Mouse (Mus musculus): ENCODE measurements at regions not wholly inside any gene's neighbourhood (a gene's known extent, or its start where the extent isn't known, plus 50 kb on each side); places are given as distances from the start of the nearest gene placed in this dataset.

DNA sequence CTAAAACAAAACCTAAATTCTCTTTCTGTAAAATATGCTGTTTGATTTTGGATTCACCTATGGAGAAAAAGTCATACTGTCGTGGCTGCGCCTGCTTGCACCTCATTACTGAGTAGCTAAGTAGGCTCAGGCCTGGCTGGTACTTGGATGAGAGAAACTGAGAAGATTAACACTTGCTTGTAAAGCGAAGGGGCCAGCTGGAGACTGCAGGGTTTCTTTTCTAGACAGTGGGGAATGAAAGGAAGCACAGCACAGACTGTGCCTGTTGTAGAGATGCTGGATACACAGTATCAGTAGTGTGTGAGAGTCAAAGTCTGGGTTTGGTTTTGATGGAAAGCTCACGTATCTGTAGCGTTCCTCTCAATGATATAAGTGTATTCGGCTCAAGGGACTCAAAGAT, 123.5 kb downstream of the Ackr3 start:
- 0 out of 2 replicates have a peak, but pooled peaks cover 5% of the 10 kb centered on the region for H3K4me1 ChIP-seq (ENCODE audit: control insufficient read depth, insufficient read depth, low read length)
- no peaks in the 10 kb centered on the region for H3K27me3 ChIP-seq (ENCODE audit: control insufficient read depth, insufficient read depth, low read depth, low read length)
- WGBS, result 47% methylated on average over 6 of the region's 6 CpGs
- H3K27ac ChIP-seq (ENCODE audit: low read length), result no peak overlapping the region
- no peaks in the 10 kb centered on the region for H3K36me3 ChIP-seq (ENCODE audit: control insufficient read depth, insufficient read depth, low read length)
- no peaks in the 10 kb centered on the region for H3K9me3 ChIP-seq (replicated peaks; ENCODE audit: control insufficient read depth, low read length, poor library complexity, severe bottlenecking)
- H3K9ac ChIP-seq (ENCODE audit: low read depth, low read length), result no peak overlapping the region
- H3K4me2 ChIP-seq (ENCODE audit: low read length), result no peak overlapping the region
- no peak overlapping the region for H3K4me3 ChIP-seq (ENCODE audit: low read depth, low read length)
- no peak for ATAC-seq

DNA sequence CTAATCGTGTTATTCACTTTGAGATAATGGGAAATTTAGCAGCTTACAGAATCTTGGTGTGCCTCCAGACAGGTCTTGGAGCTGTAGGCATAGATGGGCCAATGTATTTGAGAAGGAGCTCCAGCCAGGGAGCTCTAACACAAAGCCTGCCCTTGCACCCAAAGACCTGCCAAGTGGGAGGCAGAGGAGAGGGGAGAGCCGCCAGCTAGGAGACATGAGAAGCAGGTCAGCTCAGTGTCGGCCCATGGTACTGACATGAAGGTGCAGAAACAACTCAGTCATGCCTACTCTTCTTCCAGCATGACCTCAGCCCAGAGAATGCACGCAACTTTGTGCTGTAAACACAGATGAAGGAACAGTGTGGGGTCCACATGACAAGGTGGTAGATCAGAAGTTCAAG, 128.8 kb downstream of the Ackr3 start:
- ATAC-seq, result no peak
- Histone ChIP-seq H3K4me1 (ENCODE audit: control insufficient read depth, insufficient read depth, low read length) (peaks cover 4% of the 10 kb centered on the region; the same call in 1 of the 2 replicates), H3K9me3 (replicated peaks; ENCODE audit: control insufficient read depth, low read length, poor library complexity, severe bottlenecking) (no peaks in the 10 kb centered on the region), H3K9ac (ENCODE audit: low read depth, low read length) (no peak overlapping the region), H3K27me3 (ENCODE audit: control insufficient read depth, insufficient read depth, low read depth, low read length) (no peaks in the 10 kb centered on the region), H3K36me3 (ENCODE audit: control insufficient read depth, insufficient read depth, low read length) (no peaks in the 10 kb centered on the region), H3K27ac (ENCODE audit: low read length) (no peak overlapping the region), H3K4me2 (ENCODE audit: low read length) (no peak overlapping the region), H3K4me3 (ENCODE audit: low read depth, low read length) (no peak overlapping the region)
- 92% methylated on average over 4 of the region's 4 CpGs for WGBS

DNA sequence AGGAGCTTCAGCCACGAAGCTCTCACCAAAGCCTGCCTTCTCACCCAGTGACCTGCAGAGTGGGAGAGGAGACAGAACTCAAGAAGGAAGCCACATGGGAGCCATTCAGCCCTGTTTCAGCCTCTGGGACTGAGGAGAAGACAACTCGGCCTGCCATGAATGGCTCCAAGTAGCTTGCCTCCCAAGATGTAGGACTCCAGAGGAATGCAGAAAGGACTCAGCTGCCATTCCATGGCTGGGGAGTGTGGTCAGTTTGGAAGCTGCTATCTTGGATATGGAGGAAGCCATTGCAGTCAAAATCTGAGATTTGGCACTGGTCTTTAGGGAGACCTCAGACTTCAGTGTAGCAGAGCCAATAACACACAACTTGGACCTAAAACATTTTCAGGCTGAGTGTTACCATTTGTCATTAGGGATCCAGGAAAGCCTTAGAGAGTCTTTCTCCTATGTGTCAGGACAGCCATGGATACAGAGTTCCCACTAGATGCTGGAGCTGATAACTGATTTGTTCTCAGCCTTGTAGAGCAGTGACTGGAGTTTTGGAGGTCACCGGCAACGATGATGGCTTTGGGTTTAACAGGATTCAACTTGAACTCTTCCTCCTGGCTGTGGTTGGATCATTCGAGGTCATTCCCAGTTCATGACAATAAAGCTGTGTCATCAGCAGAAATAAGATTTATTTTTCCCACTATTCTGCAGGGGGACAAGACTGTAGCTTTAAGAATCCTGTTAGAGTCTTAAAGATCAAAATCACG, 130.1 kb downstream of the Ackr3 start:
- WGBS, result 86% methylated on average over 6 of the region's 6 CpGs
- Histone ChIP-seq H3K4me2 (ENCODE audit: low read length) (no peak overlapping the region), H3K36me3 (ENCODE audit: control insufficient read depth, insufficient read depth, low read length) (no peaks in the 10 kb centered on the region), H3K4me1 (ENCODE audit: control insufficient read depth, insufficient read depth, low read length) (peaks cover 2% of the 10 kb centered on the region; the same call in 1 of the 2 replicates), H3K9ac (ENCODE audit: low read depth, low read length) (no peak overlapping the region), H3K27ac (ENCODE audit: low read length) (no peak overlapping the region), H3K27me3 (ENCODE audit: control insufficient read depth, insufficient read depth, low read depth, low read length) (no peaks in the 10 kb centered on the region), H3K9me3 (replicated peaks; ENCODE audit: control insufficient read depth, low read length, poor library complexity, severe bottlenecking) (no peaks in the 10 kb centered on the region), H3K4me3 (ENCODE audit: low read depth, low read length) (no peak overlapping the region)
- ATAC-seq, result no peak

DNA sequence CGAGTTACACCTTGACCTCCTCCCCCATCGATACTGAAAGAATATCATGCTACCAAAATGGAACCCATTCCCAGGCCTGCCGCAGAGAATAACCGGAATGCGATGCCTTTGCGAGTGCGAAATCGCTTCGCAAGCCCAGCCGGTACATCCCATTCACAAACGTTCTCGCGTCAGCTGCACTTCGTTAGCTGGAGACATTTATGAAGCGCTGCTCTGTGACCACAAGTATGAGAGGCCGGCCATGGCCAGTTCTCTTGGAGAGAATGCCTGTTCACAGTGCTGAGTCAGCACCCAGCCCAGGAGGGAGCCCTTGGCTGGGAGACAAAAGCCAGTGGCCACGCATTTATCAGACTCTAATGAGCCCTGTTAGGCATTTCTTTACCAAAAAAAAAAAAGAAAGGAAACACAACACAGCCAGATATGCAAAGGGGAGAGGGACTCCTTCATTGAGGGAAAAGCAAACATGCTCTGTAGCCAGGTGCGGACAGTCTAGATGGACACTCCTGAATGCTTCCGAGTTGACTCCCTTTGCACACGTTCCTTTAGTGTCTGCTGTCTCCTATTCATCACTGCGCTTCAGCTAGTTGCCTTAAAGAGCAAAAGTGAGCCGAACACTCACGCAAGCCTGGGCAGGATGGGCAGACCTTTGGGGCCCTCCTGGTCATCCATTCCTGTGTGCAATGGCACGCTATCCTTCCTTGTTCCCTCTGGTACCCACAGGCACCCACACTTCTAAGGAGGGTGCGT, 131.4 kb downstream of the Ackr3 start:
- H3K36me3 ChIP-seq (ENCODE audit: control insufficient read depth, insufficient read depth, low read length), result no peaks in the 10 kb centered on the region
- H3K4me1 ChIP-seq (ENCODE audit: control insufficient read depth, insufficient read depth, low read length), result peaks cover 2% of the 10 kb centered on the region; the same call in 1 of the 2 replicates
- no peak overlapping the region for H3K4me2 ChIP-seq (ENCODE audit: low read length)
- no peak overlapping the region for H3K27ac ChIP-seq (ENCODE audit: low read length)
- WGBS, result 50% methylated on average over 25 of the region's 25 CpGs
- H3K9ac ChIP-seq (ENCODE audit: low read depth, low read length), result no peak overlapping the region
- no peak overlapping the region for H3K4me3 ChIP-seq (ENCODE audit: low read depth, low read length)
- no peaks in the 10 kb centered on the region for H3K9me3 ChIP-seq (replicated peaks; ENCODE audit: control insufficient read depth, low read length, poor library complexity, severe bottlenecking)
- no peak for ATAC-seq
- H3K27me3 ChIP-seq (ENCODE audit: control insufficient read depth, insufficient read depth, low read depth, low read length), result no peaks in the 10 kb centered on the region

DNA sequence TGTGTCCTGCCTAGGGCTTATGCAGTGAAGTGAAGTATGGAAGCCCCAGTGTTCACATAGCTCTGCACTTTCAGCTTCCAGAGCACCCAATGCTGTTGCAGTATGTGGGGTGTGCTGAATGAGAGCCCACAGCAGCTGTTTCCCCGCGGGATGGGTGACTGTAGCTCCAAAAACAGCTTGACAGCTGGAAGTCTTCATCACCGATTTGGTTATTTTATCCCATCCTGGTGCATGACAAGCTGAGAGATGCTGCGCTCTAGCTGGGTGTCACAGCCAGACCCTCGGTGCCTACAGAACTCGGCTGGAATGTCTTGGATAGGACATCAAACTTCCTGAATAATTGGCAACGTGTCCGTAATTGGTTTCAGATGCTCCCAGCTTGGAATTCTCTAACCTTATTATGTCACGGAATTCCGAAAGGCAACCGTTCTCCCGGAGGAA, 134.1 kb downstream of the Ackr3 start:
- no peak overlapping the region for H3K9ac ChIP-seq (ENCODE audit: low read depth, low read length)
- no peaks in the 10 kb centered on the region for H3K9me3 ChIP-seq (replicated peaks; ENCODE audit: control insufficient read depth, low read length, poor library complexity, severe bottlenecking)
- H3K27ac ChIP-seq (ENCODE audit: low read length), result no peak overlapping the region
- no peak overlapping the region for H3K4me3 ChIP-seq (ENCODE audit: low read depth, low read length)
- no peaks in the 10 kb centered on the region for H3K27me3 ChIP-seq (ENCODE audit: control insufficient read depth, insufficient read depth, low read depth, low read length)
- 85% methylated on average over 12 of the region's 12 CpGs for WGBS
- H3K4me2 ChIP-seq (ENCODE audit: low read length), result no peak overlapping the region
- no peak for ATAC-seq
- H3K36me3 ChIP-seq (ENCODE audit: control insufficient read depth, insufficient read depth, low read length), result no peaks in the 10 kb centered on the region
- H3K4me1 ChIP-seq (ENCODE audit: control insufficient read depth, insufficient read depth, low read length), result peaks cover 5% of the 10 kb centered on the region; the same call in 1 of the 2 replicates

DNA sequence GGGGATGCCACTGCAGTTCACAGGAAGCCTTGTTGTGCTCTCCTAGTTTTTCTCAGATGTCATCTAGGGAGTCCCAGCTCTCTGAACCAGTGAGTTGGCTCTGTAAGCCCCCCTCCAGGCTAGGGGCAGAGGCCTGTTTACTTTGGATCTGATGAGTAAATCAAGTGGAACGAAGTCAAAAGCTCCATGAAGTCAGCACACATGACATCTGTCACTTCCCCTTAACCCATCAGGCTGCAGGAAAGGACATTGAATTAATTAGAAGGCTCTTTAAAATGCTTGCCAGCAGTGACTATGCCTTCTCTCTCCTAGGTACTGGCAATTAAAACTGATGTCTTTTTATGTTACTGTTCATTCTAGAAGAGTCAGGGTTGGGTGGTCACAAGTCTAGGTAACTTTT, 138.6 kb downstream of the Ackr3 start:
- H3K36me3 ChIP-seq (ENCODE audit: control insufficient read depth, insufficient read depth, low read length), result no peaks in the 10 kb centered on the region
- H3K4me2 ChIP-seq (ENCODE audit: low read length), result no peak overlapping the region
- no peaks in the 10 kb centered on the region for H3K9me3 ChIP-seq (replicated peaks; ENCODE audit: control insufficient read depth, low read length, poor library complexity, severe bottlenecking)
- no peak for ATAC-seq
- no peaks in the 10 kb centered on the region for H3K27me3 ChIP-seq (ENCODE audit: control insufficient read depth, insufficient read depth, low read depth, low read length)
- H3K4me1 ChIP-seq (ENCODE audit: control insufficient read depth, insufficient read depth, low read length), result 0 out of 2 replicates have a peak, but pooled peaks cover 3% of the 10 kb centered on the region
- no peak overlapping the region for H3K4me3 ChIP-seq (ENCODE audit: low read depth, low read length)
- 11% methylated on average over 1 of the region's 1 CpGs for WGBS
- no peak overlapping the region for H3K27ac ChIP-seq (ENCODE audit: low read length)
- no peak overlapping the region for H3K9ac ChIP-seq (ENCODE audit: low read depth, low read length)

DNA sequence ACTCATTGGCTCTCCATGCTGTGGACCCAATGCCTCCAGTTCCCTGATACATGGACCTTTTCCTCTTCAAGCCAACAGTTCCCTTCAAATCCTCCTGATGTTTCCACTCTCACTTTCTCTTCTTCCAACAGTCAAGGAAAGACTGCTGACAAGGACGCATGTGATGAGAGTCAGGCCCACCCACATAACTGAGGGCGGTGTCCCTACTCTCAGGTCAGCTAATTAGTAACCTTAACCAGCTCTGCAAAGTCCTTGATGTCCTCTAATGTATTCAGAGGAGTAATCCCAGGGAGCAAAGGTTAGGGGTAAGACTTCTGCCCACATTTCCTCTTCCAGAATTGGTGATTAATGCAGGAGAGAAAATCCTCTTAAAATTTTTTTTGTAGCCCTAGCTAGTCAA, 139.7 kb downstream of the Ackr3 start:
- no peak for ATAC-seq
- 50% methylated on average over 2 of the region's 2 CpGs for WGBS
- no peak overlapping the region for H3K27ac ChIP-seq (ENCODE audit: low read length)

DNA sequence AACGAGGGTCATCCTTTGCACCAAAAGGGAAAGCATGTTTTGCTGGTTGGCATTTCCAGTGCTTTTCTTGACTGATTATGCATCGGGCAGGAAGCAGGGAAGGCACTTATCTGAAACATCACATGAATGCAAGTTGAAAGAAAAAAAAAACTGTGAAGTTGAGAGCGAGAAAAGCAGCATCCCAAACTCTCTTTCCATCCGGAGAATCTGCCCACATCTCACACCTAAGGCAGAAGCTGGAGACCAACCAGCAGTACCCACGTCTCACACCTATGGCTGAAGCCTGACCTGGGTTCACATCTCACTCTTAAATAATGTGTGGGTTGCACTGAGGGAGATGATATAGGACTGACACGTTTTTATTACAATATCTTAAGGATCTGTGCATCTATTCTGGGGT, 143.3 kb downstream of the Ackr3 start:
- no peak overlapping the region for H3K9ac ChIP-seq (ENCODE audit: low read depth, low read length)
- WGBS, result 77% methylated on average over 6 of the region's 6 CpGs
- ATAC-seq, result no peak
- no peaks in the 10 kb centered on the region for H3K9me3 ChIP-seq (replicated peaks; ENCODE audit: control insufficient read depth, low read length, poor library complexity, severe bottlenecking)
- H3K4me3 ChIP-seq (ENCODE audit: low read depth, low read length), result no peak overlapping the region
- H3K36me3 ChIP-seq (ENCODE audit: control insufficient read depth, insufficient read depth, low read length), result no peaks in the 10 kb centered on the region
- H3K4me2 ChIP-seq (ENCODE audit: low read length), result no peak overlapping the region
- no peak overlapping the region for H3K27ac ChIP-seq (ENCODE audit: low read length)
- 0 out of 2 replicates have a peak, but pooled peaks cover 3% of the 10 kb centered on the region for H3K4me1 ChIP-seq (ENCODE audit: control insufficient read depth, insufficient read depth, low read length)
- H3K27me3 ChIP-seq (ENCODE audit: control insufficient read depth, insufficient read depth, low read depth, low read length), result no peaks in the 10 kb centered on the region

More for the DNA sequence above, 139.7 kb downstream of the Ackr3 start:
- H3K27me3 ChIP-seq (ENCODE audit: control insufficient read depth, insufficient read depth, low read depth, low read length), result no peaks in the 10 kb centered on the region
- H3K9ac ChIP-seq (ENCODE audit: low read depth, low read length), result no peak overlapping the region
- no peak overlapping the region for H3K4me3 ChIP-seq (ENCODE audit: low read depth, low read length)
- no peaks in the 10 kb centered on the region for H3K9me3 ChIP-seq (replicated peaks; ENCODE audit: control insufficient read depth, low read length, poor library complexity, severe bottlenecking)
- 0 out of 2 replicates have a peak, but pooled peaks cover 3% of the 10 kb centered on the region for H3K4me1 ChIP-seq (ENCODE audit: control insufficient read depth, insufficient read depth, low read length)
- no peak overlapping the region for H3K4me2 ChIP-seq (ENCODE audit: low read length)
- H3K36me3 ChIP-seq (ENCODE audit: control insufficient read depth, insufficient read depth, low read length), result no peaks in the 10 kb centered on the region

DNA sequence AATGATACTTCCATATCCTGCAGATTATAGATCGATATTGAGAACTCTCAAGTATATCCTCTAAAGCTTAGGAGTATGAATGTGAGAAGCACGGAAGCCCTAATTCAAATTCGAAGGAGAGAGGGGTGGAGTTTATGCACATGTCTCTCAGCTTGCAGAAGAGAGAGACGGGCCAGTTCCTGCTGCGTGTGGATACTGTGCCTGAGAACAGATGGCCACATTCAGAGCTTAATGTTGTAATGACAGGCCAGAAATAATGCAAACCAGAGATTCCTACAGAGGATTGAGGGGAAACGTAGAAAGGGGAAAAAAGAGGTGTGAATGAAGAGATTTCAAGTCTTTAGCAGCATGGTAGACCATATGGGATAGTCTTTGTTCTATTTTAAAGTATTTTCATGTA, 145.8 kb downstream of the Ackr3 start:
- H3K9ac ChIP-seq (ENCODE audit: low read depth, low read length), result no peak overlapping the region
- H3K4me1 ChIP-seq (ENCODE audit: control insufficient read depth, insufficient read depth, low read length), result peaks cover 12% of the 10 kb centered on the region
- no peaks in the 10 kb centered on the region for H3K36me3 ChIP-seq (ENCODE audit: control insufficient read depth, insufficient read depth, low read length)
- no peak overlapping the region for H3K27ac ChIP-seq (ENCODE audit: low read length)
- no peak overlapping the region for H3K4me3 ChIP-seq (ENCODE audit: low read depth, low read length)
- no peaks in the 10 kb centered on the region for H3K9me3 ChIP-seq (replicated peaks; ENCODE audit: control insufficient read depth, low read length, poor library complexity, severe bottlenecking)
- no peaks in the 10 kb centered on the region for H3K27me3 ChIP-seq (ENCODE audit: control insufficient read depth, insufficient read depth, low read depth, low read length)
- no peak for ATAC-seq
- H3K4me2 ChIP-seq (ENCODE audit: low read length), result no peak overlapping the region
- 28% methylated on average over 6 of the region's 6 CpGs for WGBS

Measured in midbrain, embryonic 16.5 days (tissue).